Mouse (Mus musculus) lung, embryonic 15.5 days (tissue): ENCODE measurements around the gene Palld. TPM values are rescaled to one million over a fixed set of nuclear protein-coding genes. Genes with fewer than 3 reads are reported as not detected.
A peak's percentile ranks its signal among the peaks of the same experiment; 100 is the strongest.

Source experiments
- ATAC-seq: fragments of 200-750 bp; cut with Nextera tagmentation; 2 replicates; pipeline ENCODE4 v1.8.0; 2017; ENCODE audit warnings: moderate number of reproducible peaks, borderline replicate concordance; ENCODE audit not compliant: low FRiP score, low TSS enrichment; ENCODE audit errors: extremely low read depth
- H3K27ac ChIP-seq: fragments of 300-500 bp; sonication (generic); 2 replicates; pipeline ENCODE4 v1.5.1; 2015; ENCODE audit warnings: moderate library complexity, mild to moderate bottlenecking, inconsistent platforms
- H3K27me3 ChIP-seq: fragments of 300-500 bp; sonication (generic); 2 replicates; pipeline ENCODE4 v1.6.1; 2015; ENCODE audit warnings: inconsistent platforms
- H3K36me3 ChIP-seq: fragments of 300-500 bp; sonication (generic); 2 replicates; pipeline ENCODE4 v1.6.1; 2015; ENCODE audit warnings: inconsistent platforms
- H3K4me1 ChIP-seq: fragments of 300-500 bp; sonication (generic); 2 replicates; pipeline ENCODE4 v1.6.1; 2015; ENCODE audit warnings: inconsistent platforms
- H3K4me2 ChIP-seq: fragments of 300-500 bp; sonication (generic); 2 replicates; pipeline ENCODE4 v1.6.1; 2015; ENCODE audit warnings: inconsistent platforms, mild to moderate bottlenecking, moderate library complexity
- H3K4me3 ChIP-seq: fragments of 300-500 bp; sonication (generic); 2 replicates; pipeline ENCODE4 v1.5.1; 2015; ENCODE audit warnings: mild to moderate bottlenecking, inconsistent platforms
- H3K9ac ChIP-seq: fragments of 300-500 bp; sonication (generic); 2 replicates; pipeline ENCODE4 v1.6.1; 2015; ENCODE audit warnings: inconsistent platforms
- H3K9me3 ChIP-seq: fragments of 300-500 bp; sonication (generic); 2 replicates; pipeline ENCODE4 v1.6.1; 2016; ENCODE audit warnings: inconsistent platforms
- WGBS: fragments of 180-500 bp; shearing (Covaris S2); methylation state at CpG from one replicate; pipeline ENCODE4 v1.1.7; 2015; 5-methylcytosine and 5-hydroxymethylcytosine counted together
- polyA plus RNA-seq: library from polyadenylated mRNA; unstranded; fragments of >200 nt; fragmentation: Nextera tagmentation; extraction: Ambion mirVana; gene quantifications from 2 replicates; pipeline ENCODE4 v1.2.1, GENCODE M21; 2015

Palld gene
- polyA plus RNA-seq, 1 experiment from 2014 or later: 96.5 TPM

DNA sequence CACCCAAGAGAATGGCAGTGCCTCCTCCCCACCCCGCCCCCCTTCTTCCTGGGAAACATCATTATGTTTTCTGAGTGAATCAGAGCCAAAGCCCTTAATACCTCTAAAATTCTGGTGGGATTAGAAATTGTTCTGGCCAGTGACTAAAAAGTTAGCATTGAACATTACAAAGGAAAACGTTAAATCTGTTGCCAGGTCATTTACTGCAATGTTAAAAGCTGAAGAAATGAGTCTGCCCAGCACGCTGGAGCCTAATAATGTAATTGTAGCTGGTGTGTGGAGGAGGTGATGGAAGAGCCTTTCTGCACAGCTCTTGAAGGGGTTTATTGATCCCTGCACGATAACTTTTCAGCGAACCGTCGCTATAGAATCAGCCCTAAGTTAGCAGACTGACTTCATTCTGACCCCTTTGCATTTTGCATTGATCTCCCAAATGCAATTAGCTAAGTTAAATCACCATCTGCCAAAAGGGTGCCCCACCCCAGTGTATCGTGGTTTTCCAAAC is 165.7 kb downstream of the Palld start:
- ATAC-seq: no peak
- Histone ChIP-seq H3K27me3 (no peaks in the 10 kb centered on the region), H3K27ac (no peak overlapping the region), H3K4me1 (no peaks in the 10 kb centered on the region), H3K4me2 (no peak overlapping the region), H3K9ac (no peak overlapping the region), H3K4me3 (no peak overlapping the region), H3K36me3 (no peaks in the 10 kb centered on the region), H3K9me3 (no peaks in the 10 kb centered on the region)
- WGBS: 82% methylated on average over 8 of the region's 8 CpGs

- ATAC-seq: no peak
- WGBS: 50% methylated on average over 4 of the region's 4 CpGs
- Histone ChIP-seq H3K9me3 (no peaks in the 10 kb centered on the region), H3K4me2 (no peak overlapping the region), H3K4me1 (peaks cover 6% of the 10 kb centered on the region; the same call in 1 of the 2 replicates), H3K4me3 (no peak overlapping the region), H3K9ac (no peak overlapping the region), H3K36me3 (no peaks in the 10 kb centered on the region), H3K27me3 (no peaks in the 10 kb centered on the region), H3K27ac (no peak overlapping the region)
Observed at GRCm38 (mm10) chr8:61736117-61736516, 166.4 kb downstream of the Palld start.

DNA sequence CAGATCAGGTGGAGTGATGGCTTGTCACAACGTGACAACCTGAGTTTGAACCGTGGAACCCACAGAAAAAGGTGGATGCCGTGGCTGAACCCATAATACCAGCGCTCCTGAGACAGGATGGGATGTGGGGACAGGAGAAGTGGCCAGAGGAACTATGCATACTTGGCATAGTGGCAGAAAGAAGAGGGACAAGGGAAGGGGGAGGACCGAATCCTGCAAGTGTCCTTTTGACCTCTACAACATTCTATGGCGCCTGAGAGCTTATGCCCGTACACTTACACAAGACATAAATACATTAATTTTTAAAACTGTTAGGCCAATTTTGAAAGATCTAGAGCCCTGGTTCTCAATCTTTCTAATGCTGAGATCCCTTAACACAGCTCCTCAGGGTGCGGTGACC is 168.3 kb downstream of the Palld start:
- Histone ChIP-seq H3K9ac (no peak overlapping the region), H3K4me1 (peaks cover 10% of the 10 kb centered on the region; the same call in 1 of the 2 replicates), H3K27me3 (no peaks in the 10 kb centered on the region), H3K4me3 (no peak overlapping the region), H3K9me3 (no peaks in the 10 kb centered on the region), H3K36me3 (no peaks in the 10 kb centered on the region), H3K4me2 (no peak overlapping the region), H3K27ac (no peak overlapping the region)
- WGBS: 86% methylated on average over 8 of the region's 8 CpGs
- ATAC-seq: no peak

GRCm38 (mm10) chr8:61732184-61732583 is 170.3 kb downstream of the Palld start:
- H3K4me1 ChIP-seq: peaks cover 10% of the 10 kb centered on the region
- no peak overlapping the region for H3K9ac ChIP-seq
- ATAC-seq: no peak
- H3K36me3 ChIP-seq: no peaks in the 10 kb centered on the region
- H3K4me2 ChIP-seq: no peak overlapping the region
- no peaks in the 10 kb centered on the region for H3K27me3 ChIP-seq
- 48% methylated on average over 6 of the region's 6 CpGs for WGBS
- no peak overlapping the region for H3K4me3 ChIP-seq
- no peak overlapping the region for H3K27ac ChIP-seq
- no peaks in the 10 kb centered on the region for H3K9me3 ChIP-seq

- 0 out of 2 replicates have a peak overlapping the region, but pooled peaks have one; percentile 2 for H3K27ac ChIP-seq
- no peak overlapping the region for H3K4me3 ChIP-seq
- ATAC-seq: peak; percentile 49; the same call in 1 of the 2 replicates
- H3K27me3 ChIP-seq: no peaks in the 10 kb centered on the region
- no peaks in the 10 kb centered on the region for H3K36me3 ChIP-seq
- WGBS: 47% methylated on average over 5 of the region's 5 CpGs
- no peaks in the 10 kb centered on the region for H3K9me3 ChIP-seq
- H3K4me2 ChIP-seq: no peak overlapping the region
- no peak overlapping the region for H3K9ac ChIP-seq
- H3K4me1 ChIP-seq: peaks cover 16% of the 10 kb centered on the region
Observed at GRCm38 (mm10) chr8:61731306-61732088, 171.0 kb downstream of the Palld start.

GRCm38 (mm10) chr8:61730669-61731068 is 171.8 kb downstream of the Palld start:
- Histone ChIP-seq H3K27ac (no peak overlapping the region), H3K4me1 (peaks cover 22% of the 10 kb centered on the region)

DNA sequence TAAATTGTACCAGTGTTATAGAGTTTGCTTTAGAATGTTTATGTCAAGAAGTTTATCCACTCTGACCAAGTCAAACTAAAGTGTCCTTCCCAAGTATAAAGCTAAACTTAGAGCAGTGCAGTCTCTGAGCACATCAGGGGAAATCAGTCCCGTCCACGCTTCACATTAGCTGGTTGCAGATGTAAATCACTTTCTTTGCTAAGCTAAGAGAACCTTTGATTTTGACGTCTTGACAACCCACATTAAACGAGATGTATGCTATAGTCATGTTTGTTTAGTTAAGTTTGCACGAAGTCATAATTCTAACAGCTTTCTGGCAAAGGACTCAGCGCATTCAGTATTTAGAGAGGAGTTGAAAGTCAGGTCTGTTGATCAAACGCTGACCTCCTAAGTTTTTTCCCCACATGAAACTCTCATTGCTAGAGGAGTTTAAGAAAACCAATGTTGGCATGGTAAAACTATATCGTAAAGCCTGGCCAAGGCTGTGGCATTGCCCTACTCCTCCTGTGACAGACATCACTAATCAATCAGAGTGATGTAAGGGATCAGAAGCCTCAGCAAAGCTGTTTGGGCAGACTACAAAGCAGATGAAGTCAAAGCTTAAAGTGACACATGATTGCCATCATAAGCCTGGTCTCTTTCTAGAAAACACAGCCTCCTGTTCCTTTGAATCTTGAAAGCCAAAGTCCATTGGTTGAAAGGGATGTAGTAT is 177.0 kb downstream of the Palld start:
- no peaks in the 10 kb centered on the region for H3K9me3 ChIP-seq
- no peak overlapping the region for H3K4me2 ChIP-seq
- ATAC-seq: peak; percentile 74
- H3K36me3 ChIP-seq: no peaks in the 10 kb centered on the region
- peaks cover 28% of the 10 kb centered on the region for H3K4me1 ChIP-seq
- H3K4me3 ChIP-seq: no peak overlapping the region
- 29% methylated on average over 8 of the region's 8 CpGs for WGBS
- H3K9ac ChIP-seq: no peak overlapping the region
- H3K27ac ChIP-seq: peak overlapping the region; percentile 20; the same call in 1 of the 2 replicates
- no peaks in the 10 kb centered on the region for H3K27me3 ChIP-seq

More at GRCm38 (mm10) chr8:61730669-61731068, 171.8 kb downstream of the Palld start:
- H3K9ac ChIP-seq: no peak overlapping the region
- 81% methylated on average over 6 of the region's 6 CpGs for WGBS
- no peak overlapping the region for H3K4me3 ChIP-seq
- H3K27me3 ChIP-seq: no peaks in the 10 kb centered on the region
- no peak overlapping the region for H3K4me2 ChIP-seq
- no peaks in the 10 kb centered on the region for H3K9me3 ChIP-seq
- no peaks in the 10 kb centered on the region for H3K36me3 ChIP-seq
- no peak for ATAC-seq

GRCm38 (mm10) chr8:61722226-61722625 is 180.3 kb downstream of the Palld start:
- WGBS: 49% methylated on average over 9 of the region's 9 CpGs
- Histone ChIP-seq H3K4me1 (peaks cover 28% of the 10 kb centered on the region), H3K36me3 (0 out of 2 replicates have a peak, but pooled peaks cover 3% of the 10 kb centered on the region), H3K9ac (no peak overlapping the region), H3K9me3 (no peaks in the 10 kb centered on the region), H3K4me2 (no peak overlapping the region), H3K27ac (no peak overlapping the region; the same call in 1 of the 2 replicates), H3K27me3 (no peaks in the 10 kb centered on the region), H3K4me3 (no peak overlapping the region)
- no peak; the same call in 1 of the 2 replicates for ATAC-seq

DNA sequence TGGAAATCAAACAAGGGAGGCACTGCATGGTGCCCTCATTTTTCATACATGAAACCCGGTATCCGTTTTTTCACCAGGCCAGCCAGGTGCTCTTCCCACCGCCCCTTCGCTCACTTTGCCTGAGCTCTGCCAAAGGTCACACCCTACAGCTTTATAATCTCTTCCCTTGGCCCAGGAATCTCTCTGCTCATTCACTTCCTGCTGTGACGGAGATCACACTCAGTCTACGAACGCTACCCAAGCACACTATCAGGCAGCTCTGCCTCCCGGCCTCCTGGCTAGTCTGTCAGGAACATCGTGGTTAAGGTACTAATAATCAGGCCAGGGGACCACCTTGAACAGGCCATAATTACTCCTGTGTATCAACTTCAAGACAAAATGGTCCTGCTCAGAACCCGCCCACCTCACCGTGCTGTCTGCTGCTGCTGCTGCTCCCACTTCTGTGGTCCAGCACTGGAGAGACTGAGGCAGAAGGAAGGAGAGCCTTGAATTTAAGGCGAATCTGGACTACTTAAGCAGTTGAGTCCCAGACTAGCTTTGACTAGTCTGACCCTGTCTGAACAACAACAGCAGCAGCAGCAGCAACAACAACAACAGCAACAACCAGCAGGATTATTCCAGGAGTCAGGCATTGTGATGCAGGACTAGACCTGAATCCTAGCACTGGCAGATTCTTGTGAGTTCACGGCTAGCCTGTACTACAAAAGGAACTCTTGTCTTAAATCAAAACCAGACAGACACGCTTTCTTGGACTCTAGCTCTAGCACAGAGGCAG is 187.0 kb downstream of the Palld start:
- Histone ChIP-seq H3K4me2 (no peak overlapping the region), H3K9ac (no peak overlapping the region), H3K27me3 (no peaks in the 10 kb centered on the region), H3K4me1 (peaks cover 28% of the 10 kb centered on the region), H3K27ac (no peak overlapping the region), H3K4me3 (no peak overlapping the region), H3K36me3 (0 out of 2 replicates have a peak, but pooled peaks cover 3% of the 10 kb centered on the region), H3K9me3 (no peaks in the 10 kb centered on the region)
- WGBS: 54% methylated on average over 14 of the region's 14 CpGs
- ATAC-seq: no peak

- Histone ChIP-seq H3K9ac (no peak overlapping the region), H3K36me3 (0 out of 2 replicates have a peak, but pooled peaks cover 3% of the 10 kb centered on the region), H3K9me3 (no peaks in the 10 kb centered on the region), H3K27ac (peak overlapping the region; percentile 52; the same call in 1 of the 2 replicates), H3K4me2 (no peak overlapping the region), H3K4me1 (peaks cover 28% of the 10 kb centered on the region), H3K27me3 (no peaks in the 10 kb centered on the region), H3K4me3 (no peak overlapping the region)
- ATAC-seq: no peak
- 18% methylated on average over 6 of the region's 6 CpGs for WGBS
Observed at GRCm38 (mm10) chr8:61714293-61714831, 188.1 kb downstream of the Palld start.
